Mouse (Mus musculus): Measurements from ENCODE around the gene Tbc1d10c. TPM values are rescaled to one million over a fixed set of nuclear protein-coding genes. Genes with fewer than 3 reads are reported as not detected.

The Tbc1d10c gene
- polyA plus RNA-seq, 1 experiment from 2014 or later: 3.9 TPM

DNA sequence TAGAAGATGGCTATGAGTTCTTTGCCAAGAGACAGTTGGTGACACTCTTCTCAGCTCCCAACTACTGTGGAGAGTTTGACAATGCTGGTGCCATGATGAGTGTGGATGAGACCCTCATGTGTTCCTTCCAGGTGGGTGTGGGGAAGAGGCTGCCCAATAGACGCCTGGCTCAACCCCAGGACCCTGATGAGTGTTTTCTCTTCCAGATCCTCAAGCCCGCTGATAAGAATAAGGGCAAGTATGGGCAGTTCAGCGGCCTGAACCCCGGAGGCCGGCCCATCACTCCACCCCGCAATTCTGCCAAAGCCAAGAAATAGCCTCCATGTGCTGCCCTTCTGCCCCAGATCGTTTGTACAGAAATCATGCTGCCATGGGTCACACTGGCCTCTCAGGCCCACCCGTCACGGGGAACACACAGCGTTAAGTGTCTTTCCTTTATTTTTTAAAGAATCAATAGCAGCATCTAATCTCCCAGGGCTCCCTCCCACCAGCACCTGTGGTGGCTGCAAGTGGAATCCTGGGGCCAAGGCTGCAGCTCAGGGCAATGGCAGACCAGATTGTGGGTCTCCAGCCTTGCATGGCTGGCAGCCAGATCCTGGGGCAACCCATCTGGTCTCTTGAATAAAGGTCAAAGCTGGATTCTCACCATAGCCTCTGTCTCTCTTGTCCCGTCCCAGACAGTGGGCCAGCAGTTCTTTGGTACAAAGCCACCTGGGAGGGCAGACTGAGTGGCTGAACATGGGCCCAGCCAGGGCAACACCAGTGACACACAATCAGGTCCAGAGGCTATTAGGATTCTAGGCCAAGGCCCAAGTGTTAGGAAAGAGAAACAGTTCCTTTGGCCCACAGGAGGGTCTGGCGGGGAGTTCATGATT is 3.9 kb upstream of the Tbc1d10c start:
- no peak for DNase-seq (ENCODE audit: low spot score)
- no peaks in the 10 kb centered on the region for H3K9me3 ChIP-seq (replicated peaks; ENCODE audit: low read length)
- TF ChIP-seq CTCF (IDR thresholded peaks at IDR 0.05; ENCODE audit: low read depth): no peak
- WGBS: 75% methylated on average over 12 of the region's 12 CpGs
- no peak for ATAC-seq (replicated peaks; ENCODE audit: low FRiP score, low read depth)
- H3K9ac ChIP-seq (ENCODE audit: low read depth, low read length): no peak overlapping the region
- no peak overlapping the region for H3K27ac ChIP-seq
- no peak overlapping the region for H3K4me3 ChIP-seq (replicated peaks; ENCODE audit: low read depth, low read length)
- H3K4me2 ChIP-seq (ENCODE audit: low read length): no peak overlapping the region
- peaks cover 22% of the 10 kb centered on the region for H3K4me1 ChIP-seq (replicated peaks; ENCODE audit: insufficient read depth, low read length)
- peaks cover 32% of the 10 kb centered on the region for H3K36me3 ChIP-seq (ENCODE audit: insufficient read depth, low read length)
- H3K27me3 ChIP-seq (ENCODE audit: insufficient read depth, low read length): no peaks in the 10 kb centered on the region

DNA sequence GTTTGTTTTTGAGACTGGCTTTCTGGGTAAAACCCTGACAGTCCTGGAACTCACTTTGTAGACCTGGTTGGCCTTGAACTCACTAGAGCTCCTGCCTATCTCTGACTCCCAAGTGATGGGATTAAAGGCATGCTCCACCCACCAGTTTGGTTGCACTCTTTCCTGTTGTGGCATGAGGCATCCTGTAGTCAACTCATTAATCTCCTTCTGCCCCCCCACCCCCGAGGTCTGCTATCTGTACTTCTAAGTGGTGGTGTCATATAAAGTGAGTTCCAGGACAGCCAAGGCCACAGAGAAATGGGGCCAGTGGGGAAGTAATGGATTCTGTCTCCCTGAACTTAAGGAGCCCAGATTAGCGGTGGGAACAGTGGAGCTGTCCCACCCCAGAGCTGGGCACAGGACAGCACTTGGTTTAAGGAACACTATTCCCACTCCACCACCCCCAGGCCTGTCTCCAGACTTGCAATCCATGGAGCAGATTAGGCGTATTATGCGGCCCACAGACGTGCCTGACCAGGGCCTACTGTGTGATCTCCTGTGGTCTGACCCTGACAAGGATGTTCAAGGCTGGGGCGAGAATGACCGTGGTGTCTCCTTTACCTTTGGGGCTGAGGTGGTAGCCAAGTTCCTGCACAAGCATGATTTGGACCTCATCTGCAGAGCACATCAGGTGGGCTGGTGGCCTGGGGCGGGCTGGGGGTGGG is 3.1 kb upstream of the Tbc1d10c start:
- Histone ChIP-seq H3K27ac (no peak overlapping the region), H3K4me1 (replicated peaks; ENCODE audit: insufficient read depth, low read length) (peaks cover 22% of the 10 kb centered on the region), H3K4me3 (replicated peaks; ENCODE audit: low read depth, low read length) (no peak overlapping the region), H3K27me3 (ENCODE audit: insufficient read depth, low read length) (no peaks in the 10 kb centered on the region), H3K4me2 (ENCODE audit: low read length) (no peak overlapping the region), H3K36me3 (ENCODE audit: insufficient read depth, low read length) (peaks cover 29% of the 10 kb centered on the region), H3K9me3 (replicated peaks; ENCODE audit: low read length) (no peaks in the 10 kb centered on the region), H3K9ac (ENCODE audit: low read depth, low read length) (no peak overlapping the region)
- 83% methylated on average over 8 of the region's 8 CpGs for WGBS
- no peak for DNase-seq (ENCODE audit: low spot score)
- no peak for TF ChIP-seq CTCF (IDR thresholded peaks at IDR 0.05; ENCODE audit: low read depth)
- ATAC-seq (replicated peaks; ENCODE audit: low FRiP score, low read depth): no peak

DNA sequence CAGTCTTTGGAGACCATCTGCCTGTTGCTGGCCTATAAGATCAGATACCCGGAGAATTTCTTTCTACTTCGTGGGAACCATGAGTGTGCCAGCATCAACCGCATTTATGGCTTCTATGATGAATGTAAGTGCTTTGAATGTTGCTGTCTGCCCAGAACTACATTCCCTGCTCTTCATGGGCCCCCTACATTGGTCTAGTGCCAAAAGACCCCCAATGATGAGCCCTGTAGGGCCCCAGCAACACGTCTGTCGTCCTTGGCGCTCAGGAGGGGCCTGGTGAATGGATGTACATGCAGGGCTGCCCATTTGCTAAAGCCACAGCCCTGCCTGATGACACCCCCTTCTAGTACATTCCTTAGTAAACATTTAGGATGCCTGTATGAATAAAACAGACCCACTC is 2.0 kb upstream of the Tbc1d10c start:
- 45% methylated on average over 6 of the region's 6 CpGs for WGBS
- no peaks in the 10 kb centered on the region for H3K27me3 ChIP-seq (ENCODE audit: insufficient read depth, low read length)
- ATAC-seq (replicated peaks; ENCODE audit: low FRiP score, low read depth): no peak
- TF ChIP-seq CTCF (IDR thresholded peaks at IDR 0.05; ENCODE audit: low read depth): no peak
- H3K27ac ChIP-seq: peak overlapping the region; percentile 98; the same call in 1 of the 2 replicates
- H3K4me3 ChIP-seq (replicated peaks; ENCODE audit: low read depth, low read length): peak overlapping the region; percentile 94
- no peak for DNase-seq (ENCODE audit: low spot score)
- H3K9ac ChIP-seq (ENCODE audit: low read depth, low read length): peak overlapping the region; percentile 99
- peaks cover 22% of the 10 kb centered on the region for H3K4me1 ChIP-seq (replicated peaks; ENCODE audit: insufficient read depth, low read length)
- no peaks in the 10 kb centered on the region for H3K9me3 ChIP-seq (replicated peaks; ENCODE audit: low read length)
- peaks cover 26% of the 10 kb centered on the region for H3K36me3 ChIP-seq (ENCODE audit: insufficient read depth, low read length)
- peak overlapping the region; percentile 83 for H3K4me2 ChIP-seq (ENCODE audit: low read length)

DNA sequence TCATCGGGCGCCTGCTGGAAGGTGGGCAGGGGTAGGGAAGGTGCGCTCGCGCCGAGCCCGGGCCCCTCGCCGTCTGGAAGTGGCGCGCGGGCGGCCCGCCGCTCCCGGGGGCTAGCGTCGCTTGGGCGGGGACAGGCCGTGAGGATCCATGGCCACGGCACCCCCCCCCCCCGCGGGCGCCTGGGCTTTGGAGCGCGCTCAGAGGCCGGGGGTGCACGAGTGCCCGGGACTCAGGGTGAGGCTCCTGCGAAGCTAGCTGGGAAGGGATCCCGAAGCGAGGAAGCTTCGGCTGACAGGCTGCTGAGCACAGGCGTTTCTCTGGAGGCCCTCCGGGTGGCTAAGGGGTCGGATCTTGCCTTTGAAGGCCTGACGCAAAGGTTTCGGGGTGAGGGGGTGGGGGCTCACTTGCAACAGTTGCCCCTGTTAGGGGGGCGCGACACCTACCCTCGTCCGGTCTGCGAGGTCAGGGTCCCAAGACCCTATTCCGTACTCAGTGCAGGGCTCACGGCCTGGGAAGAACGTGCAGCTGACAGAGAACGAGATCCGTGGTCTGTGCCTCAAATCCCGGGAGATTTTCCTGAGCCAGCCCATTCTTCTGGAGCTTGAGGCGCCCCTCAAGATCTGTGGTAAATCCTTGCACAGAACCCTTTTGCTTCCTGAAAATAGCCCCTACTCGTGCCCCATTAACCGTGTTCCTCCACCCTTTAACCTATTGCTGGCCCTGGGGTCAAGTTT is 1.3 kb upstream of the Tbc1d10c start:
- no peak for DNase-seq (ENCODE audit: low spot score)
- Histone ChIP-seq H3K36me3 (ENCODE audit: insufficient read depth, low read length) (peaks cover 26% of the 10 kb centered on the region), H3K9me3 (replicated peaks; ENCODE audit: low read length) (no peaks in the 10 kb centered on the region), H3K4me3 (replicated peaks; ENCODE audit: low read depth, low read length) (peak overlapping the region; percentile 94), H3K4me2 (ENCODE audit: low read length) (peak overlapping the region; percentile 83), H3K9ac (ENCODE audit: low read depth, low read length) (peak overlapping the region; percentile 99), H3K27me3 (ENCODE audit: insufficient read depth, low read length) (no peaks in the 10 kb centered on the region), H3K27ac (peak overlapping the region; percentile 98), H3K4me1 (replicated peaks; ENCODE audit: insufficient read depth, low read length) (peaks cover 22% of the 10 kb centered on the region)
- WGBS: under 1% methylated on average over 49 of the region's 52 CpGs
- peak; percentile 3; the same call in 1 of the 2 replicates for ATAC-seq (replicated peaks; ENCODE audit: low FRiP score, low read depth)
- TF ChIP-seq CTCF (IDR thresholded peaks at IDR 0.05; ENCODE audit: low read depth): no peak

DNA sequence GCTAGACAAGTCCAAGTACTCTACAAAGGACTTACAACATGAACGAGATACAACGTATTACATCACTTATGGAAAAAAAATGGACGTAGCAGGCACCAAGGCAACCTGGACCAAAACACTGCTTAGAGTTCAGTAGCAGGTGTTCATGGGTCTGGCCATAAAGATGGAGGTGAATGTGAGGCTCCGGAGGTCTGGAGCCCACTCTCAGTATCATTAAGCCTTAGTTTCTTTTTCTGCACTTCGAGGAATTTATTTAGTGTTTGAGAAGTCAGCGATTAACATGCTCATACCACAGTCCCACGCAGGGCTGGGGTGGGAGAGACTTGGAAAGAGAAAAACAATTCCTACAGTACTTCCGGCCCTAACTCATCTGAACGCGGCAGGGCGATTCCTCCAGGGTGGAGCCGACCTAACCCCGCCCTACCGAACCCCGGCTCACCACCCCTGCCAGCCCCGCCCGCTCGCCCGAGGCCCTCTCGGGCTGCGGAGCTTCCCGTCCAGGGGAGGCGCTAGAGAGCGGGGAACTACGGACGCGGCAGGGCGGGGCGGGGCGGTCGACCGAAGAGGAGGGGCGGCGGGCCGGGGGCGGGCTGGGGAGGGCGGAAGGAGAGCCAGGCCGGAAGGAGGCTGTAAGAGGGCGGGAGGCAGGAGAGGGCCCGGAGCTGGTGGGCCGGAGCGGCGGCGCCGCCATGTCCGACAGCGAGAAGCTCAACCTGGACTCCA is 605 bp upstream of the Tbc1d10c start, which contains the start of gene Ppp1ca:
Gene Ppp1ca (plus strand): TSS at position 538 of the 723 bp plus-strand sequence.
- ATAC-seq (replicated peaks; ENCODE audit: low FRiP score, low read depth) (peak; percentile 92), DNase-seq (ENCODE audit: low spot score) (peak; percentile 98)
- Histone ChIP-seq H3K4me1 (replicated peaks; ENCODE audit: insufficient read depth, low read length) (peaks cover 21% of the 10 kb centered on the region), H3K9me3 (replicated peaks; ENCODE audit: low read length) (no peaks in the 10 kb centered on the region), H3K4me3 (replicated peaks; ENCODE audit: low read depth, low read length) (peak within 1 kb of the TSS; percentile 94), H3K27me3 (ENCODE audit: insufficient read depth, low read length) (no peaks in the 10 kb centered on the region), H3K9ac (ENCODE audit: low read depth, low read length) (peak within 1 kb of the TSS; percentile 99), H3K4me2 (ENCODE audit: low read length) (peak within 1 kb of the TSS; percentile 83), H3K27ac (peak within 1 kb of the TSS; percentile 98), H3K36me3 (ENCODE audit: insufficient read depth, low read length) (peaks cover 24% of the 10 kb centered on the region)
- 3% methylated on average over 46 of the region's 47 CpGs for WGBS
- peak; percentile 82 for TF ChIP-seq CTCF (IDR thresholded peaks at IDR 0.05; ENCODE audit: low read depth)

All from kidney, postnatal 0 days (tissue).